Mouse (Mus musculus) spleen, embryonic (tissue): ENCODE data around the gene Ankfn1.

Source experiments
- CTCF ChIA-PET: fragments of 350-600 bp; sonication (Branson Sonifier 250); formaldehyde crosslinking; loops from one replicate; lab custom pipeline; 2022; lab: Charles Lee

The Ankfn1 gene

GRCm38 (mm10) chr11:89579111-89579510, 198.3 kb downstream of the Ankfn1 start:
- CTCF ChIA-PET: no interaction called here

- CTCF ChIA-PET: no interaction called here
These were observed 203.1 kb downstream of the Ankfn1 start for GRCm38 (mm10) chr11:89574269-89574838.

GRCm38 (mm10) chr11:89569391-89570145, 207.9 kb downstream of the Ankfn1 start:
- CTCF ChIA-PET: no interaction called here

- CTCF ChIA-PET: no interaction called here
These were observed 209.2 kb downstream of the Ankfn1 start for GRCm38 (mm10) chr11:89568246-89568645.

GRCm38 (mm10) chr11:89551441-89551840, 226.0 kb downstream of the Ankfn1 start:
- CTCF ChIA-PET: no interaction called here

GRCm38 (mm10) chr11:89550921-89551320, 226.5 kb downstream of the Ankfn1 start:
- CTCF ChIA-PET: no interaction called here

- CTCF ChIA-PET: no interaction called here
These were observed 228.7 kb downstream of the Ankfn1 start for GRCm38 (mm10) chr11:89548786-89549185.

GRCm38 (mm10) chr11:89546164-89546563, 231.3 kb downstream of the Ankfn1 start:
- CTCF ChIA-PET: no interaction called here

GRCm38 (mm10) chr11:89544856-89545817, 232.3 kb downstream of the Ankfn1 start:
- CTCF ChIA-PET: no interaction called here

GRCm38 (mm10) chr11:89538376-89538775, 239.1 kb downstream of the Ankfn1 start:
- CTCF ChIA-PET: no interaction called here

GRCm38 (mm10) chr11:89527800-89528430, 249.5 kb downstream of the Ankfn1 start:
- CTCF ChIA-PET: no interaction called here

GRCm38 (mm10) chr11:89515501-89515901, 262.0 kb downstream of the Ankfn1 start:
- CTCF ChIA-PET: no interaction called here

GRCm38 (mm10) chr11:89508675-89509324, 268.7 kb downstream of the Ankfn1 start:
- CTCF ChIA-PET: no interaction called here

GRCm38 (mm10) chr11:89506595-89507245, 270.7 kb downstream of the Ankfn1 start:
- CTCF ChIA-PET: no interaction called here

GRCm38 (mm10) chr11:89505046-89505445, 272.4 kb downstream of the Ankfn1 start:
- CTCF ChIA-PET: no interaction called here

GRCm38 (mm10) chr11:89501796-89502195, 275.7 kb downstream of the Ankfn1 start:
- CTCF ChIA-PET: no interaction called here

GRCm38 (mm10) chr11:89500961-89501360, 276.5 kb downstream of the Ankfn1 start:
- CTCF ChIA-PET: no interaction called here

- CTCF ChIA-PET: no interaction called here
These were observed 296.4 kb downstream of the Ankfn1 start for GRCm38 (mm10) chr11:89481084-89481483.

- CTCF ChIA-PET: no interaction called here
These were observed 300.5 kb downstream of the Ankfn1 start for GRCm38 (mm10) chr11:89476927-89477326.

GRCm38 (mm10) chr11:89476047-89476446, 301.4 kb downstream of the Ankfn1 start:
- CTCF ChIA-PET: no interaction called here

GRCm38 (mm10) chr11:89472871-89473270, 304.6 kb downstream of the Ankfn1 start:
- CTCF ChIA-PET: no interaction called here
